Mouse (Mus musculus): ENCODE measurements around the gene Naa40.

GRCm38 (mm10) chr19:7218753-7219152 lies 22.2 kb downstream of the Naa40 start:
- TF ChIP-seq FLI1 (IDR thresholded peaks at IDR 0.05; ENCODE audit: low read length) (no peak), GATA1 (IDR thresholded peaks at IDR 0.05; ENCODE audit: borderline replicate concordance, low read length) (no peak)
